Mouse (Mus musculus) A20 (cell line): Measurements from ENCODE around the gene Ttf2.

ENCODE experiments used
- DNase-seq: peaks from one replicate; pipeline ENCODE4 v3.0.0-alpha.2; 2011; ENCODE audit warnings: low read depth, low spot score

Ttf2 gene

GRCm38 (mm10) chr3:100916844-100917243 lies 52.6 kb downstream of the Ttf2 start:
- peak; percentile 74 for DNase-seq

GRCm38 (mm10) chr3:100911498-100912213 lies 57.8 kb downstream of the Ttf2 start:
- no peak for DNase-seq

GRCm38 (mm10) chr3:100911026-100911425 lies 58.4 kb downstream of the Ttf2 start:
- DNase-seq, result no peak

GRCm38 (mm10) chr3:100910621-100911020 lies 58.8 kb downstream of the Ttf2 start:
- no peak for DNase-seq

- no peak for DNase-seq
Measured at GRCm38 (mm10) chr3:100908594-100908993, 60.9 kb downstream of the Ttf2 start.

- DNase-seq, result peak; percentile 43
Measured at GRCm38 (mm10) chr3:100906916-100907315, 62.5 kb downstream of the Ttf2 start.

- DNase-seq, result no peak
Measured at GRCm38 (mm10) chr3:100906128-100906527, 63.3 kb downstream of the Ttf2 start.

- DNase-seq, result no peak
Measured at GRCm38 (mm10) chr3:100895500-100895899, 74.0 kb downstream of the Ttf2 start.

- DNase-seq, result peak; percentile 21
Measured at GRCm38 (mm10) chr3:100892383-100893335, 76.8 kb downstream of the Ttf2 start.

GRCm38 (mm10) chr3:100890406-100890805 lies 79.1 kb downstream of the Ttf2 start:
- DNase-seq, result no peak

- no peak for DNase-seq
Measured at GRCm38 (mm10) chr3:100889234-100889633, 80.2 kb downstream of the Ttf2 start.
